Mouse (Mus musculus) thymus, adult 2 months (tissue): Measurements from ENCODE around the gene Gm49486.

Experiments used
- CTCF ChIP-seq: fragments of 200-500 bp; IDR thresholded peaks from 2 replicates; pipeline ENCODE4 v1.5.1; 2012; ENCODE audit warnings: mild to moderate bottlenecking, control low read depth, low read length, moderate library complexity, borderline replicate concordance; ENCODE audit not compliant: control insufficient read depth, poor library complexity, insufficient read depth; ENCODE audit errors: extremely low read depth
- POLR2A ChIP-seq: fragments of 200-500 bp; IDR thresholded peaks from 2 replicates; pipeline ENCODE4 v1.6.1; 2012; ENCODE audit warnings: mild to moderate bottlenecking, low read length, control low read depth, moderate library complexity; ENCODE audit not compliant: control insufficient read depth, poor library complexity, insufficient read depth; ENCODE audit errors: extremely low read depth

GRCm38 (mm10) chr15:79273020-79273419, 43.8 kb downstream of the Gm49486 start:
- TF ChIP-seq POLR2A (no peak), CTCF (no peak)
